Mouse (Mus musculus): ENCODE measurements around the gene Gm49416. TPM values are rescaled to one million over a fixed set of nuclear protein-coding genes. Genes with fewer than 3 reads are reported as not detected.

Gene Gm49416
- polyA plus RNA-seq, 2 experiments = not detected

DNA sequence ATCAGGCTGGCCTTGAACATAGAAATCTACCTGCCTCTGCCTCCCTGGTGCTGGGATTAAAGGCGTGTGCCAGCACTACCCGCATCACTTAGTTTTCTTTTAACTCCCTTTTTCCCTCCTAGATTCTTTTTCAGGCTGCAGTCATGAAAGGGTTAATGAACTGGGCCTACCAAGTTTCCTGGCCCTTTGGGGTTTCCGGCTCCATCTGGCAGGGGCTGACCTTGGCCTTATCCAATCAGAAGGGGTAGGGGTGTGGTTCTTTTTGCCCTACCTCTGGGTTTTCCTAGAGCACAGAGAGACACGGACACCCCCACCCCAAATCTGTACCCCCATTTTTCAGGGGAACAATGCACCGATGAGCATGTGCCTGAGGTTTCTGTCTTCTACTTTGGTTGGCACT lies 56.0 kb downstream of the Gm49416 start:
- Histone ChIP-seq H3K9ac (replicated peaks) (no peak overlapping the region), H3K36me3 (replicated peaks; ENCODE audit: control insufficient read depth, insufficient read depth, low read depth) (peaks cover 49% of the 10 kb centered on the region), H3K4me1 (replicated peaks; ENCODE audit: control insufficient read depth in 2 of 2, insufficient read depth in 2 of 2, low read length in 1 of 2) (peaks cover 33 to 37% of the 10 kb centered on the region in 2 experiments), H3K9me3 (ENCODE audit: control insufficient read depth, low read length) (no peaks in the 10 kb centered on the region), H3K4me3 (ENCODE audit: insufficient read depth in 1 of 2, low read depth in 2 of 2, low read length in 2 of 2) (peak overlapping the region in 1 of 2 experiments; percentile 88; a peak in 3 of 4 replicates), H3K4me2 (ENCODE audit: low read depth) (peak overlapping the region; percentile 78), H3K27ac (no peak overlapping the region; the same call in 1 of the 2 replicates), H3K27me3 (ENCODE audit: control insufficient read depth, insufficient read depth, low read length) (no peaks in the 10 kb centered on the region)
- peak; percentile 59 to 71 (median 59) for DNase-seq (ENCODE audit: low read depth in 3 of 3, low spot score in 3 of 3)
- TF ChIP-seq CTCF (IDR thresholded peaks at IDR 0.05; ENCODE audit: low read depth) (no peak), EP300 (IDR thresholded peaks at IDR 0.05; ENCODE audit: low read depth) (no peak)
- 18% methylated on average over 5 of the region's 5 CpGs for WGBS (ENCODE audit: insufficient replicate concordance)
- ATAC-seq (ENCODE audit: insufficient read depth) = no peak

Small RNA genes within 50 kb of the gene (microRNA-seq; reads per million reads assigned to microRNA genes)
- not detected for gene Mir5136

Other genes with a start within 250 kb of the Gm49416 start
Only the 30 nearest of the 33 such genes appear.
- gene Slc3a2, start 165.6 kb upstream of the Gm49416 start, polyA plus RNA-seq (2012; rRNA removed) = 78.4 and 82.2 TPM in 2 replicates
- gene Slc3a2, start 165.6 kb upstream of the Gm49416 start, polyA plus RNA-seq (2014; fragmentation: Nextera tagmentation; extraction: Ambion mirVana) = 88.5 and 89.1 TPM in 2 replicates
- gene Wdr74, start 153.1 kb upstream of the Gm49416 start, polyA plus RNA-seq (2012; rRNA removed) = 27.7 and 34.1 TPM in 2 replicates
- gene Wdr74, start 153.1 kb upstream of the Gm49416 start, polyA plus RNA-seq (2014; fragmentation: Nextera tagmentation; extraction: Ambion mirVana) = 51.6 and 57.6 TPM in 2 replicates
- 0.65 and 0.78 TPM in 2 replicates for gene 1700092M07Rik, start 148.2 kb upstream of the Gm49416 start, polyA plus RNA-seq (2012; rRNA removed)
- 0.34 and 0.63 TPM in 2 replicates for gene 1700092M07Rik, start 148.2 kb upstream of the Gm49416 start, polyA plus RNA-seq (2014; fragmentation: Nextera tagmentation; extraction: Ambion mirVana)
- 29.9 and 32.0 TPM in 2 replicates for gene Stx5a, start 147.5 kb upstream of the Gm49416 start, polyA plus RNA-seq (2012; rRNA removed)
- gene Stx5a, start 147.5 kb upstream of the Gm49416 start, polyA plus RNA-seq (2014; fragmentation: Nextera tagmentation; extraction: Ambion mirVana) = 36.7 and 36.9 TPM in 2 replicates
- 66.2 and 90.9 TPM in 2 replicates for gene Nxf1, start 131.9 kb upstream of the Gm49416 start, polyA plus RNA-seq (2012; rRNA removed)
- gene Nxf1, start 131.9 kb upstream of the Gm49416 start, polyA plus RNA-seq (2014; fragmentation: Nextera tagmentation; extraction: Ambion mirVana) = 77.4 and 84.9 TPM in 2 replicates
- 38.9 and 53.7 TPM in 2 replicates for gene Tmem223, start 117.9 kb upstream of the Gm49416 start, polyA plus RNA-seq (2012; rRNA removed)
- gene Tmem223, start 117.9 kb upstream of the Gm49416 start, polyA plus RNA-seq (2014; fragmentation: Nextera tagmentation; extraction: Ambion mirVana) = 61.8 and 69.6 TPM in 2 replicates
- gene Tmem179b, start 114.5 kb upstream of the Gm49416 start, polyA plus RNA-seq (2012; rRNA removed) = 63.0 and 70.8 TPM in 2 replicates
- 108 and 117 TPM in 2 replicates for gene Tmem179b, start 114.5 kb upstream of the Gm49416 start, polyA plus RNA-seq (2014; fragmentation: Nextera tagmentation; extraction: Ambion mirVana)
- gene Taf6l, start 102.5 kb upstream of the Gm49416 start, polyA plus RNA-seq (2012; rRNA removed) = 8.3 and 10.0 TPM in 2 replicates
- 7.9 and 8.1 TPM in 2 replicates for gene Taf6l, start 102.5 kb upstream of the Gm49416 start, polyA plus RNA-seq (2014; fragmentation: Nextera tagmentation; extraction: Ambion mirVana)
- gene Polr2g, start 90.3 kb upstream of the Gm49416 start, polyA plus RNA-seq (2012; rRNA removed) = 46.6 and 55.1 TPM in 2 replicates
- gene Polr2g, start 90.3 kb upstream of the Gm49416 start, polyA plus RNA-seq (2014; fragmentation: Nextera tagmentation; extraction: Ambion mirVana) = 72.8 and 79.7 TPM in 2 replicates
- gene Zbtb3, start 86.4 kb upstream of the Gm49416 start, polyA plus RNA-seq (2012; rRNA removed) = 0.90 and 0.98 TPM in 2 replicates
- gene Zbtb3, start 86.4 kb upstream of the Gm49416 start, polyA plus RNA-seq (2014; fragmentation: Nextera tagmentation; extraction: Ambion mirVana) = 1.2 and 1.5 TPM in 2 replicates
- gene Ttc9c, start 69.6 kb upstream of the Gm49416 start, polyA plus RNA-seq (2012; rRNA removed) = 11.4 and 16.9 TPM in 2 replicates
- 17.1 and 18.0 TPM in 2 replicates for gene Ttc9c, start 69.6 kb upstream of the Gm49416 start, polyA plus RNA-seq (2014; fragmentation: Nextera tagmentation; extraction: Ambion mirVana)
- 20.5 and 39.5 TPM in 2 replicates for gene Hnrnpul2, start 68.9 kb upstream of the Gm49416 start, polyA plus RNA-seq (2012; rRNA removed)
- 2.8 TPM in 2 replicates for gene Hnrnpul2, start 68.9 kb upstream of the Gm49416 start, polyA plus RNA-seq (2014; fragmentation: Nextera tagmentation; extraction: Ambion mirVana)
- 1.3 TPM in 1 of 2 replicates, not detected in the other for gene AC129217.1, start 59.2 kb upstream of the Gm49416 start, polyA plus RNA-seq (2012; rRNA removed)
- not detected in 2 replicates for gene AC129217.1, start 59.2 kb upstream of the Gm49416 start, polyA plus RNA-seq (2014; fragmentation: Nextera tagmentation; extraction: Ambion mirVana)
- gene Bscl2, start 51.5 kb upstream of the Gm49416 start, polyA plus RNA-seq (2012; rRNA removed) = 19.7 and 26.5 TPM in 2 replicates
- 23.6 and 25.2 TPM in 2 replicates for gene Bscl2, start 51.5 kb upstream of the Gm49416 start, polyA plus RNA-seq (2014; fragmentation: Nextera tagmentation; extraction: Ambion mirVana)
- gene Gng3, start 49.7 kb upstream of the Gm49416 start, polyA plus RNA-seq (2012; rRNA removed) = 0.04 and 0.22 TPM in 2 replicates
- 0.14 TPM in 2 replicates for gene Gng3, start 49.7 kb upstream of the Gm49416 start, polyA plus RNA-seq (2014; fragmentation: Nextera tagmentation; extraction: Ambion mirVana)
- gene Lrrn4cl, start 38.2 kb upstream of the Gm49416 start, polyA plus RNA-seq (2012; rRNA removed) = 0.10 and 0.12 TPM in 2 replicates
- not detected in 2 replicates for gene Lrrn4cl, start 38.2 kb upstream of the Gm49416 start, polyA plus RNA-seq (2014; fragmentation: Nextera tagmentation; extraction: Ambion mirVana)
- gene Ubxn1, start 17.4 kb upstream of the Gm49416 start, polyA plus RNA-seq (2012; rRNA removed) = 32.0 and 61.2 TPM in 2 replicates
- 87.3 and 92.4 TPM in 2 replicates for gene Ubxn1, start 17.4 kb upstream of the Gm49416 start, polyA plus RNA-seq (2014; fragmentation: Nextera tagmentation; extraction: Ambion mirVana)
- gene Uqcc3, start 8.0 kb upstream of the Gm49416 start, polyA plus RNA-seq (2012; rRNA removed) = 18.5 and 22.2 TPM in 2 replicates
- 28.3 and 35.3 TPM in 2 replicates for gene Uqcc3, start 8.0 kb upstream of the Gm49416 start, polyA plus RNA-seq (2014; fragmentation: Nextera tagmentation; extraction: Ambion mirVana)
- gene Lbhd1, start 5.2 kb upstream of the Gm49416 start, polyA plus RNA-seq (2012; rRNA removed) = 3.1 and 3.7 TPM in 2 replicates
- 43.7 and 47.7 TPM in 2 replicates for gene Lbhd1, start 5.2 kb upstream of the Gm49416 start, polyA plus RNA-seq (2014; fragmentation: Nextera tagmentation; extraction: Ambion mirVana)
- gene Gm49403, start 5.0 kb upstream of the Gm49416 start, polyA plus RNA-seq (2012; rRNA removed) = not detected in 2 replicates
- not detected in 2 replicates for gene Gm49403, start 5.0 kb upstream of the Gm49416 start, polyA plus RNA-seq (2014; fragmentation: Nextera tagmentation; extraction: Ambion mirVana)
- 36.7 and 52.7 TPM in 2 replicates for gene 1810009A15Rik, start 73 bp upstream of the Gm49416 start, polyA plus RNA-seq (2012; rRNA removed)
- gene 1810009A15Rik, start 73 bp upstream of the Gm49416 start, polyA plus RNA-seq (2014; fragmentation: Nextera tagmentation; extraction: Ambion mirVana) = 65.0 and 70.8 TPM in 2 replicates
- gene Ints5, start 4.1 kb downstream of the Gm49416 start, polyA plus RNA-seq (2012; rRNA removed) = 12.2 and 14.4 TPM in 2 replicates
- gene Ints5, start 4.1 kb downstream of the Gm49416 start, polyA plus RNA-seq (2014; fragmentation: Nextera tagmentation; extraction: Ambion mirVana) = 14.7 and 16.3 TPM in 2 replicates
- gene Ganab, start 9.1 kb downstream of the Gm49416 start, polyA plus RNA-seq (2012; rRNA removed) = 48.7 and 52.2 TPM in 2 replicates
- gene Ganab, start 9.1 kb downstream of the Gm49416 start, polyA plus RNA-seq (2014; fragmentation: Nextera tagmentation; extraction: Ambion mirVana) = 33.7 and 37.0 TPM in 2 replicates
- gene B3gat3, start 31.4 kb downstream of the Gm49416 start, polyA plus RNA-seq (2012; rRNA removed) = 23.1 and 26.6 TPM in 2 replicates
- 15.4 and 15.8 TPM in 2 replicates for gene B3gat3, start 31.4 kb downstream of the Gm49416 start, polyA plus RNA-seq (2014; fragmentation: Nextera tagmentation; extraction: Ambion mirVana)
- 2.6 and 2.8 TPM in 2 replicates for gene Rom1, start 40.4 kb downstream of the Gm49416 start, polyA plus RNA-seq (2012; rRNA removed)
- 1.4 and 1.8 TPM in 2 replicates for gene Rom1, start 40.4 kb downstream of the Gm49416 start, polyA plus RNA-seq (2014; fragmentation: Nextera tagmentation; extraction: Ambion mirVana)
- gene Eml3, start 40.6 kb downstream of the Gm49416 start, polyA plus RNA-seq (2012; rRNA removed) = 10.9 and 11.0 TPM in 2 replicates
- 5.6 and 7.8 TPM in 2 replicates for gene Eml3, start 40.6 kb downstream of the Gm49416 start, polyA plus RNA-seq (2014; fragmentation: Nextera tagmentation; extraction: Ambion mirVana)
- gene Mta2, start 52.9 kb downstream of the Gm49416 start, polyA plus RNA-seq (2012; rRNA removed) = 18.9 and 23.0 TPM in 2 replicates
- 18.5 and 22.8 TPM in 2 replicates for gene Mta2, start 52.9 kb downstream of the Gm49416 start, polyA plus RNA-seq (2014; fragmentation: Nextera tagmentation; extraction: Ambion mirVana)
- gene Tut1, start 64.9 kb downstream of the Gm49416 start, polyA plus RNA-seq (2012; rRNA removed) = 9.3 and 9.5 TPM in 2 replicates
- gene Tut1, start 64.9 kb downstream of the Gm49416 start, polyA plus RNA-seq (2014; fragmentation: Nextera tagmentation; extraction: Ambion mirVana) = 10.0 and 11.5 TPM in 2 replicates
- 120 and 178 TPM in 2 replicates for gene Eef1g, start 78.1 kb downstream of the Gm49416 start, polyA plus RNA-seq (2012; rRNA removed)
- 183 and 201 TPM in 2 replicates for gene Eef1g, start 78.1 kb downstream of the Gm49416 start, polyA plus RNA-seq (2014; fragmentation: Nextera tagmentation; extraction: Ambion mirVana)
- 0.35 and 0.83 TPM in 2 replicates for gene Ahnak, start 100.4 kb downstream of the Gm49416 start, polyA plus RNA-seq (2012; rRNA removed)
- 1.5 and 1.7 TPM in 2 replicates for gene Ahnak, start 100.4 kb downstream of the Gm49416 start, polyA plus RNA-seq (2014; fragmentation: Nextera tagmentation; extraction: Ambion mirVana)

Measured in liver, embryonic 14.5 days (tissue).